Mouse (Mus musculus): ENCODE measurements at regions not wholly inside any gene's neighbourhood (a gene's known extent, or its start where the extent isn't known, plus 50 kb on each side); places are given as distances from the start of the nearest gene placed in this dataset.

GRCm38 (mm10) chr1:94868872-94869271 lies 444.6 kb upstream of the Fam174a start:
- H3K9me3 ChIP-seq (replicated peaks; ENCODE audit: low read length): no peaks in the 10 kb centered on the region
- dilution Hi-C loops (cut with MboI; ENCODE audit: extremely low pct_ligation_motif_present, extremely low pct_unique_long_range_greater_than_20kb, low sequenced_read_pairs) (no loop called here), in situ Hi-C loops (cut with MboI; ENCODE audit: low pct_ligation_motif_present, low pct_unique_long_range_greater_than_20kb, low sequenced_read_pairs) (no loop called here)

GRCm38 (mm10) chr1:94880553-94880952 lies 432.9 kb upstream of the Fam174a start:
- TF ChIP-seq MAFK (IDR thresholded peaks at IDR 0.05; ENCODE audit: insufficient replicate concordance, low read length): 0 out of 2 replicates have a peak, but pooled peaks have one; percentile 52
- no peak for TF ChIP-seq ZMIZ1 (IDR thresholded peaks at IDR 0.05; ENCODE audit: low read depth, low read length)
- Histone ChIP-seq H3K27me3 (replicated peaks) (no peaks in the 10 kb centered on the region), H3K4me2 (ENCODE audit: insufficient read depth, low read depth, poor library complexity, severe bottlenecking) (no peak overlapping the region), H3K79me2 (replicated peaks; ENCODE audit: control insufficient read depth, extremely low read depth, insufficient read depth, poor library complexity, severe bottlenecking) (no peaks in the 10 kb centered on the region), H3K4me3 (replicated peaks in 1 of 3; ENCODE audit: low read depth in 2 of 3, low read length in 2 of 3, poor library complexity in 1 of 3) (no peak overlapping the region), H3K9me3 (replicated peaks; ENCODE audit: low read length) (no peaks in the 10 kb centered on the region), H3K4me1 (ENCODE audit: control insufficient read depth in 1 of 2, insufficient read depth in 2 of 2) (no peaks in the 10 kb centered on the region), H3K27ac (ENCODE audit: insufficient read depth, low read depth) (no peak overlapping the region), H3K36me3 (replicated peaks in 1 of 2; ENCODE audit: control insufficient read depth in 1 of 2, insufficient read depth in 1 of 2, low read length in 1 of 2) (no peaks in the 10 kb centered on the region), H3K9ac (ENCODE audit: insufficient read depth, low read depth) (no peak overlapping the region)
- no peak for DNase-seq (ENCODE audit: extremely low read depth)
- in situ Hi-C loops (cut with MboI; ENCODE audit: low pct_ligation_motif_present, low pct_unique_long_range_greater_than_20kb, low sequenced_read_pairs) (no loop called here), dilution Hi-C loops (cut with MboI; ENCODE audit: extremely low pct_ligation_motif_present, extremely low pct_unique_long_range_greater_than_20kb, low sequenced_read_pairs) (no loop called here)

More at GRCm38 (mm10) chr1:94868872-94869271, 444.6 kb upstream of the Fam174a start:
- H3K4me3 ChIP-seq (replicated peaks in 1 of 3; ENCODE audit: low read depth in 2 of 3, low read length in 2 of 3, poor library complexity in 1 of 3): no peak overlapping the region
- peak; percentile 27 for DNase-seq (ENCODE audit: extremely low read depth)
- H3K79me2 ChIP-seq (replicated peaks; ENCODE audit: control insufficient read depth, extremely low read depth, insufficient read depth, poor library complexity, severe bottlenecking): no peaks in the 10 kb centered on the region
- H3K27me3 ChIP-seq (replicated peaks): no peaks in the 10 kb centered on the region
- H3K27ac ChIP-seq (ENCODE audit: insufficient read depth, low read depth): no peak overlapping the region
- H3K36me3 ChIP-seq (replicated peaks in 1 of 2; ENCODE audit: control insufficient read depth in 1 of 2, insufficient read depth in 1 of 2, low read length in 1 of 2): no peaks in the 10 kb centered on the region
- H3K9ac ChIP-seq (ENCODE audit: insufficient read depth, low read depth): no peak overlapping the region
- H3K4me1 ChIP-seq (ENCODE audit: control insufficient read depth in 1 of 2, insufficient read depth in 2 of 2): peaks cover 0 to 6% of the 10 kb centered on the region in 2 experiments; a peak in 1 of 4 replicates
- no peak overlapping the region for H3K4me2 ChIP-seq (ENCODE audit: insufficient read depth, low read depth, poor library complexity, severe bottlenecking)
- TF ChIP-seq NELFE (IDR thresholded peaks at IDR 0.05; ENCODE audit: low read depth, low read length) (no peak), HCFC1 (IDR thresholded peaks at IDR 0.05; ENCODE audit: low read depth, low read length) (no peak), ZNF384 (IDR thresholded peaks at IDR 0.05; ENCODE audit: low read depth, low read length) (peak; percentile 50), NRF1 (IDR thresholded peaks at IDR 0.05; ENCODE audit: low read depth, low read length) (no peak), USF1 (IDR thresholded peaks at IDR 0.05; ENCODE audit: low read depth, low read length) (no peak), MAX (IDR thresholded peaks at IDR 0.05; ENCODE audit: low read length) (no peak), ZMIZ1 (IDR thresholded peaks at IDR 0.05; ENCODE audit: low read depth, low read length) (no peak), EP300 (IDR thresholded peaks at IDR 0.05; ENCODE audit: low read length) (peak; percentile 72), MYC (IDR thresholded peaks at IDR 0.05; ENCODE audit: low read depth, low read length) (no peak), JUN (IDR thresholded peaks at IDR 0.05; ENCODE audit: insufficient read depth, low read depth, low read length) (no peak), JUND (conservative IDR thresholded peaks at IDR 0.05; ENCODE audit: low read depth, low read length) (no peak), UBTF (IDR thresholded peaks at IDR 0.05; ENCODE audit: low read depth, low read length) (no peak), IRF4 (IDR thresholded peaks at IDR 0.05; ENCODE audit: low read depth, low read length) (0 out of 2 replicates have a peak, but pooled peaks have one; percentile 46), RAD21 (IDR thresholded peaks at IDR 0.05; ENCODE audit: low read depth, low read length) (no peak), POLR2AphosphoS2 (IDR thresholded peaks at IDR 0.05; ENCODE audit: low read depth, low read length) (no peak), ETS1 (conservative IDR thresholded peaks at IDR 0.05; ENCODE audit: low read depth, low read length) (no peak)

Data from CH12.LX (cell line).